Mouse (Mus musculus) adipocyte (in vitro differentiated cells): ENCODE measurements around the gene R3hdm4.

Source experiments
- DNase-seq: peaks from one replicate; pipeline ENCODE4 v3.0.0-alpha.2; 2016; ENCODE audit warnings: low spot score

Gene R3hdm4

DNA sequence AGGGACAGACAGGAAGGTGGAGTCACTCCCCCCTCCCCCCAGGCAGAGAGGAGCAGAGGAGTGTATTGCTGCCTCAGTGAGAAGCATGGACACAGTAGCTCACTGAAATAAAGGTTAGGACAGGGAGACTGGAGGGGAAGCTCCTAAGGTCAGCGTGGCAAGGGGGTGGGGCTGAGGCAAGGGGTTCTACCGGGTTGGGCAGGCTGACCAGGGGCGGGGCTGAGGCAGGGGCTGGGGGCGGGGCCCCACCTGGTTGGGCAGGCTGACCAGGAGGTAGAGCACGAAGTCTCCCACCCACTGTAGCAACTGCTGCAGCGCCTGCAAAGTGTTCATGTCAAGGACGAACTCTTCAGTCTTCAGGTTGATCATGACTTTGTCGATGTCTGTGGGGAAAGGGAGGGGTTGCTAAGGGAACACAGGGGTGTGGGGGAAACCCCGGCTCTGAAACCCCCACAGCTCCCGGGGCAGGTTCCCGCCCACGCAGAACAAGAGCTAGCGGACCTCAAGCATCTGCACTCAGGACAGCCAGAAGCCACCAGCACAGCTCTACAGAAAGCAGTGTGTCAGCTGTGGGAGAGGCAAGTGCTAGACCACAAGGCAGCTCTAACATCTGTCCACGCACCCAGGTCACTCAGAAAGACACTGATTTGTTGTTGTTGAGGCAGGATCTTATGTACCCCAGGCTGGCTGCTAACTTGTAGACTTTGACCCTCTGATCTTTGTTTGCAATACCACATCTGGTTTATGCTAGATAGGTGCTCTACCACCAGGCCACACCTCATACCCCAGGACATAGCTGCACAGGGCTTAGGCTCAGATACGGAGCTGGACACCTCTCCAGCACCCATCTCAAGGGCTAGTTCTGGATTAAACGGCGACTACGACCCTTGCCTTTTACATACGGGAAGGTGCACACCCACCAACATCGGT is 23.4 kb downstream of the R3hdm4 start:
- DNase-seq: peak; percentile 42

DNA sequence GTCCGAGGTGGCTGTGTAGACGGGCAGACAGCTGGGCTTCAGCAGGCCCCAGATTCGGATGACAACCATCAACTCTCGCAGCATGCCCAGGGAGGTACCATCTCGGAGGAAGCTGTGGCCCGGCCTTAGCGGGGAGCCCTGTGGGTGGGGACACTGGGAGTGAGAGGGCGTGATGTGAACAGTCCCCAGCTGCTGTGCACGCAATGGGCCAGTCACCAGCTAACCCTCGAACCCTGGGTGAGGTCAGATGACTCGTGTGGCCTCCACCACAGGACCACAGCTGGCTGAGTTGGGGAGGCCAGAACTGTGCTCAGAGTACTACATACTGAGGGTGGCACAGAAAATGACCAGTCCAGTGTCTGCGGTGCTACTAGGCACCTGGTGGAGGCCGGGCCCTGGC is 24.2 kb downstream of the R3hdm4 start:
- DNase-seq: no peak

DNA sequence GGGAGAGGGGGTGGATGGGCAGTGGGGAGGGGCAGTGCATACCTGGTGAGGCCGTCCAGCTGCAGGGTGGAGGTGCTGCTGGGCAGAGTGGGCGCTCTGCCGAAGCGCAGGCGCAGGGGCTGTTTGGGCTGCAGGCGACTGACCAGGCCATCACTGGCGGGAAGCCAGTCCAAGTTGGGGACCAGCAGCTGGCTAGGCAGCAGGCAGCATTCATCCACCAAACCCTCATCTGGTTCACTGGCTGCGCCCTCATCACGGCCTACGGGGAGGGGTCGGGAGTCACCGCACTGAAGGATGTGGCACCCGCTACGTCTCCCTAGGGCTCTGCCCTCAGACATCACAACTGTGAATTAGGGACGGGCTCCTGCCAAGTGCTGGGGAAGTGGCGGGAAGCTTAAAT is 24.7 kb downstream of the R3hdm4 start:
- peak; percentile 59 for DNase-seq

DNA sequence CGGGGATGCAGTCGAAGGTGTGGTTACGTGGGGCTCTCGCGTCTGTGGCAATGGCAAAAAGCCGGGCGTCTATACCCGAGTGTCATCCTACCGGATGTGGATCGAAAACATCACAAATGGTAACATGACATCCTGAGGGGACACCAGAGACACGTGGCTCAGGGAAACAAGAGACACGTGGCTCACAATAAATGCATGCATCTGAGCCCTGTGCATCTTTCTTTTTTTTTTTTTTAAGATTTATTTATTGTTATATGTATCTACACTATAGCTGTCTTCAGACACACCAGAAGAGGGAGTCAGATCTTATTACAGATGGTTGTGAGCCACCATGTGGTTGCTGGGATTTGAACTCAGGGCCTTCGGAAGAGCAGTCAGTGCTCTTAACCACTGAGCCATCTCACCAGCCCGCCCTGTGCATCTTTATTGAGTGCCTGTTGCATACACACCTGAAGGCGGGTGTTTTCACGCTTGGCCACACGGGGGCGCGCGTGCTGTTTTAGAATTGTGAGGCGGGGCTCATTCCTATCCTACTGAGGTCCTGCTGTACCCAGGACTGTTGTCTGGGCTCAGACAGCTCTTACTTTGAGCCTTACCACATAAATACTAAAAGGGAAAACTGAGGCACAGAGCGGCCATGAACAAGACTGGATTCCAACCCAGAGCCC is 28.4 kb downstream of the R3hdm4 start:
- DNase-seq: peak; percentile 81

DNA sequence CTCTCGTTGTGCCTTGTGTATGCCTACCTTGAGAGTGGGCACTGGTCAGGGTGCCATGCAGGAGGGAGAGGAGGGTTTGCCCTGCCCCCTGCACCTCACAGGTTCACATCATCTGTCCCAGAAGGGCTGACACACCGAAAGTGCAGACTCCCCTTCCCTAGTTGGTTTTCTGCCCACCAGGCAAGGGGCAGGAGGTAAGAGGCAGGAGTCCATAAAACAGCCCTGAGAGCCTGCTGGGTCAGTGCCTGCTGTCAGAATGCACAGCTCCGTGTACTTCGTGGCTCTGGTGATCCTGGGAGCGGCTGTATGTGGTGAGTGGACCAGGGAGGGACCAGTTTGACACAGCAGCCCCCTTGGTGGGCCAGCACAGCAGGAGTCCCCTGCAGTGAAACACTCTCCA is 30.3 kb downstream of the R3hdm4 start, which contains the start of gene Cfd:
Gene Cfd (plus strand): TSS at position 184 of the 400 bp plus-strand sequence.
- peak; percentile 85 for DNase-seq

DNA sequence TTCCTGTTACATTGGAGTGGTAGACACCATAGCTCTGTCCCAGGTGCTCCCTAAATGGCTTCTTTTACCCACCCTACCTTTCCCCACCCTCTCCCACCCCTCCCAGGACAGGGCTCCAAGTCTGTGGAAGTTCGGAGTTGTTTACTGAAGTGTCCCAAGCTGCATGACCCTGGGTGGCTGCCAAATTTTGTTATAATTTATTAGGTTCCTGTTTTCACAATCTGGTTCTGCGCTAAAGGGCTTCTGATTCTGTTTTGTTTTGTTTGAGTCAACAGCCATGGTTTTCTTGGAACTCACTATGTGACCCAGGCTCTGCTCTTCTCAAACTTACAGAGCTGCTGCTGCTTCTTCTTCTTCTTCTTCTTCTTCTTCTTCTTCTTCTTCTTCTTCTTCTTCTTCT is 31.6 kb downstream of the R3hdm4 start:
- DNase-seq: peak; percentile 95

DNA sequence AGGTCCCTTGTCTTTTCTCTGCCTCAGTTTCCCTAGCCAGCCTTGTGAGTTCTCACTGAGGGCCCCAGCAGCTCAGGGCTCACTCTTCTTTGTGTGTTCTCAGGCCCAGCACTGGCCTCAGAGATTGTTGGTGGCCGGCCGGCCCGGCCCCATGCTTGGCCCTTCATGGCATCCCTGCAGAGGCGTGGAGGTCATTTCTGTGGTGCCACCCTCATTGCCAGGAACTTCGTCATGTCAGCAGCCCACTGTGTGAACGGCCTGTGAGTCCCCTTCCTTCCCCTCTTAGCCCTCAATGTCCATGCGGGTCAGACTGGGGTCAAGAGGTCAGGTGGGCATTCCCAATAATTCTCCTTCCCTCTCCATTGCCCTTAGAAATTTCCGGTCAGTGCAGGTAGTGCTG is 34.4 kb downstream of the R3hdm4 start:
- DNase-seq: no peak

DNA sequence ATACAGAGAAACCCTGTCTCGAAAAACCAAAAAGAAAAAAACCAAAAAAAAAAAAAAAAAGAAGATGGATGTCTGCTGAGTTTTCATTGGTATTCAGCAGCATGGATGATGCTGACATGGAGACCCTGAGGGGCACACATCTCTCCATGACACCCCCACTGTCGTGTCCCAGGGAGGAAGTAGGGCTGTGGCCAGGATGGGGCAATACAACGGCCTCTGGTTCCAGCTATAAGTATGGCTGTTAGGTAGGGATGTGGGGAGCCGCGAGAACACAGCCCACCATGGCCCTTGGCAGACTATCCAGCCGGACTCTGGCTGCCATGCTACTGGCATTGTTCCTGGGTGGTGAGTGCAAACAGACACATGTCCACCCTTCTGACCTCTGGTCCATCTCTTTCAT is 35.0 kb downstream of the R3hdm4 start, which contains the start of gene Elane:
Gene Elane (plus strand): TSS at position 194 of the 400 bp plus-strand sequence.
- no peak for DNase-seq

DNA sequence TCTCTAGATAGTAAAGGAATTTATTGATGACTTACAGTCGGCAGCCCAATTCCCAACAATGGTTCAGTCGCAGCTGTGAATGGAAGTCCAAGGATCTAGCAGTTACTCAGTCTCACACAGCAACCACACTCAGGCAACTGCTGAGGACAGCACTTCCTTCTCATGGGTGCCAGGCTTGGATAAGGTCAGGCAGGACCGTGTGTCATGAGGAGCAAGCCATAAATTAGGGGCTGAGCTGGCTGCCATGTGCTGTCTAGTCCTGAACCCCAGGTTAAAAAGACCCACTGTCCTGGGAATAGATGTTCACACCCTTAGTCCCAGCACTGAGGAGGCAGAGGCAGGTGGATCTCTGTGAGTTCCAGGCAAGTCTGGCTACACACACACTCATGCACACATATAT is 36.1 kb downstream of the R3hdm4 start:
- peak; percentile 59 for DNase-seq

DNA sequence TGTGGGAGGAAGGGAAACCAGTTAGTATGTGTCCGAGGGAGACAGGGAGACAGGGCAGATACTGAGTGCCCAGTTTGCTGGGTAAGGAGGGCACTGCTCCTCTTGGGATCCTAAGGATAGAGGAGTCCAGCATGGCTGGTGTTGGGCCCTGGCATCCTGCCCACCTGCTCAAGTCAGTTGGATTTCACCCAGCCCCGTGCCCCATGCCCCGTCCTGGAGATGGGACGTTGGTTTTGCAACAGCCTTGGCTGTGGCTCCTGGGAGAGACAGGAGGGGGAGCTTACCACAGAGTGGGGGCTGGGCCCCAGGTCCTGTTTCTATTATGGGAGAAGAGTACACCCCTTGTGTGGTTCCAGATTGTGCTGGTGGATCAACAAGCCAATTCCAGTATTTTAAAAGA is 36.6 kb downstream of the R3hdm4 start:
- DNase-seq: peak; percentile 98

DNA sequence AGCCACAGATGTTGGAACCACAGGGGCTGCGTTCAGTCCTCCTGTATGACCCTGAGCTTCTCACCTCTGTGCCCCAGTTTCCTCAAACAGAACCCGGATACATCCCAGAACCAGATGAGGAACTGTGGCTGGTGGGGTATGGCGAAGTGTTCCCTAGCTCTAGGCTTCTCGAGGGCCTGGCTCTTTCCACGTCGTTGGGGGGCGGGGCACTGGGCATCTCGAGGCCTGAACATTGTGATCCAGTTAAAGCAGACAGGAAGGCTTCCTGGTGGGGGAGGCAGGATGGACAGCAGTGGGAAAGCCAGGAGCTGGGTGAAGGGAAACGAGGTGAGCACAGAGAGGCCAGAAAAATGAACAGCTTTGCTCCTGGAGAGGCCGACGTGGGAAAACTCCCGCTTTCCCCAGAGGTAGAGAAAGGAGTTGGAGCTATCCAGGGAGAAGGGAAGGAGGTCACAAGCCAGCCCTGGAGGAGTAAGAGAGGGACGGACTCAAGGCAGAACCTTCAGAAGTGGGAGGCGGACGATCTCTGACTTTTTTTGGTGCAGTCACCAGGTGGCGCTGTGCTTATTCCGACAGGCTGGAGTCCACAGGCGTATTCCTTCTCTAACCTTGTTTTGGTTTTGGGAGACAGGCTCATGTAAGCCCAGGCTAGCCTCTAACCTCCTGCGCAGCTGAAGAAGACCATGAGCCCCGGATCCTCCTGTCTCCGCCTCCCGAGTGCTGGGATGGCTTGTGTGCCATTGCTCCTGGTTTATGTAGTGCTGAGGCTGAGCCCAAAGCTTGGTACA is 37.5 kb downstream of the R3hdm4 start:
- DNase-seq: peak; percentile 98

DNA sequence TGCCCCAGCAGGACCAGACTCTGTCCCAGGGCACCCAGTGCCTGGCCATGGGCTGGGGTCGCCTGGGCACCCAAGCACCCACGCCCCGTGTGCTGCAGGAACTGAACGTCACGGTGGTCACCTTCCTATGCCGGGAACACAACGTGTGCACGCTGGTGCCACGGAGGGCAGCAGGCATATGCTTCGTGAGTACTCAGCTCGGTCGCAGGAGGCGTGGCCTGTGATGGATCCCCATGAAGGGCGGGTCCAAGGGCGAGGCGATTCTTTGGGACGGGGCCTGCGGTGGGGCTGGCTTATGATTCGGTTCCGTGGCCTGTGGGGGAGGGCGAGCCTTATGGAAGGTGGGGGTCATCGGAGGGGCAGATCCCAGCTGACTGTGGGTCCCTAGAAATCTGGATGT is 39.0 kb downstream of the R3hdm4 start:
- DNase-seq: no peak

DNA sequence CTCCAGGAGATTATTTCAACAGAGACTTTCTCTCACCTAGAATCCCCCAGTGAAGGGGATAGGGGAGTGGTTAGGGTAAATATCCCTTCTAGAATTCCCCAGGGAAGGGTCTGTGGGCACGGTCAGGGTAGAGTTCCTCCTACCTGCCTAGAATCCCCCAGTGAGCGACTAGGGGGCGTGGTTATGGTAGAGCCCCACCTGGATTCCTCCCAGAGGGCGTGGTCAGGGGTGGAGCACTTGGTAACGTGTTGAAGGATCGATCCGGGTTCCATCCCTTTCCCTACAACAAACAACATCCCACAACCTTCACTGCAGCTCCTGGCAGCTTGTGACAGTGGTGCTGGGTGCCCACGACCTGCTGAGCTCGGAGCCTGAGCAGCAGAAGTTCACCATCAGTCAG is 40.3 kb downstream of the R3hdm4 start:
- no peak for DNase-seq

DNA sequence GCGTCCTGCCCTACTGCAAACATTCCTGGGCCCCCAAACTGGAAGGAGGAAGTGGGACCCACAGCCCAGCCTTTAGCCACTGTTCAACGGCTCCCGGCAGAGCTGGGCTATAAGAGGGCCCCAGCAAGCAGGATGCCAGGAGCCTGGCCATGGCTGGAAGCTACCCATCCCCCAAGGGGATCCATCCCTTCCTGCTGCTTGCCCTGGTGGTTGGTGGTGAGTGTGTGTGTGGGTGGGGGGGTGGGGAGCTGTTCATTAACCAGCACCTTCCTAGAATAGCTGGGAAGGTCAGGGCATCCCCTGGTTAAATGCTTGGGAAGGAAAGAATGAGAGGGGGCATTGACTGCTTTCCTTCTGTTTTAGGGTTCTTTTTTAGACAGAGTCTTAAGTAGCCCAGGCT is 41.5 kb downstream of the R3hdm4 start:
- no peak for DNase-seq

DNA sequence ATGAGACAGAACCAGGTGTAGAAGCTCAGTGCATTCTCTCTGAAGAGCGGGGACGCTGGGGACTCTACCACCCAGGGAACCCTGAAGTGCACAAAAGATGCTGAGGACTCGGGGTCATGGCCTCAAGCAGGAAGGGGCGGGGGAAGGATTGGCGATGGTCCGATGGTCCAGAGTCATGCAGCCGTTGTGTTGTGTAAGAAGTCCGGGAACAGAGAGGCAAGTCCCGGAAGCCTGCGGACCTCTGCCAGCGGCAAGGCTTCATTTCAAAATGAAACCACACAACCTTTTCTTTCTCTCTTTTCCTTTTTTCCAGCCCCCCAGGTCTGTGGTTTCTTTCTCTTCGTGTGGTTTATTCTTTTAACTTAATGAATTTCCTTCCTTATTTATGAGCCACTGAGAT is 43.3 kb downstream of the R3hdm4 start:
- DNase-seq: peak; percentile 67

DNA sequence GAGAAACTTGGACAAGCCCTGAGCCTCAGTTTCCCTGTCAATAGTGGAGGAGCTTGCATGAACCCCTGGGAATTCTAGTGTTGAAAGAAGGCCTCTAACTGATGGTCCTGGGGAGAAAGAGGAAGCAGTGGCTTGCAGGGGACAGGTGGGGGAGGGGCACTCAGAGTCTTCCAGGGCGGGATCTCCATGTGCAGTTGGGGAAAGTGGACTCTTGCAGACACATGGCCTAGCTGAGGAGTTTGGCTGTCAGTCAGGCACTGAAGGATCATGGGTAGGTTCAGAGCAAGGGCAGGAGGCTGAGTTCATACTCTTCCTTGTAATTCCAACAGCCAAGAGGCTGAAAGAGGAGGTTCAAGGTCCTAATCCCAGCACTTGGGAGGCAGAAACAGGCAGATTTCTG is 43.8 kb downstream of the R3hdm4 start:
- DNase-seq: peak; percentile 76

DNA sequence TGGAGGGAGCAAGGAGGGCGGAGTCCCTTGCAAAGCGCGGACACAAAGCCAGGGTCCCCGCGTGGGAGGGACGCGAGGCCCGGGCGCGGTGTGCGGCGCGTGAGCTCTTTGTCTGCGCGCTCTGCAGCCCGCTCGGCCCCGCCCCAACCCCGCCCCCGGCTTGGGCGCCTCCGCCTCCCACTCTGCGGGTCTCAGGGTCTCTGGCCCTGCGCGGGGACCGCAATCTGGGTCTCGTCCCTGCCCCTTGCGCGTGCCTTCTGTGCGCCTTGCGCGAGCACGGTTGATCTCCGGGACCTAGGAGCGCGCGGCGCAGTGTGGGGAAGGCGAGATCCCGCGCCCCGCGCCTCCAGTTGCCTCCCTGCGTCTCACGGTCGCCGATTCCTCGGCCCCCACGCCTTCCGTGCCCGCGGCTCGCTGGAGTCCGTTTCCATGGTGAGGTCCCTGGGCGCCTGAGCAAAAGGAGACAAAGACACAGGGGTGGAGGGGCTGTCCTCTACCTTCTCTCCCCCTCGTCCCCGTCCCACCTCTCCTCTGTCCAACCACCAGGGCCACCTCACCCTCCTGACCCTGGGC is 46.6 kb downstream of the R3hdm4 start, which contains the start of the genes Prtn3 and Plppr3:
Gene Prtn3 (plus strand): TSS at position 187 of the 573 bp plus-strand sequence.
Gene Plppr3 (minus strand): TSS at position 345 of the 573 bp plus-strand sequence.
- DNase-seq: no peak

DNA sequence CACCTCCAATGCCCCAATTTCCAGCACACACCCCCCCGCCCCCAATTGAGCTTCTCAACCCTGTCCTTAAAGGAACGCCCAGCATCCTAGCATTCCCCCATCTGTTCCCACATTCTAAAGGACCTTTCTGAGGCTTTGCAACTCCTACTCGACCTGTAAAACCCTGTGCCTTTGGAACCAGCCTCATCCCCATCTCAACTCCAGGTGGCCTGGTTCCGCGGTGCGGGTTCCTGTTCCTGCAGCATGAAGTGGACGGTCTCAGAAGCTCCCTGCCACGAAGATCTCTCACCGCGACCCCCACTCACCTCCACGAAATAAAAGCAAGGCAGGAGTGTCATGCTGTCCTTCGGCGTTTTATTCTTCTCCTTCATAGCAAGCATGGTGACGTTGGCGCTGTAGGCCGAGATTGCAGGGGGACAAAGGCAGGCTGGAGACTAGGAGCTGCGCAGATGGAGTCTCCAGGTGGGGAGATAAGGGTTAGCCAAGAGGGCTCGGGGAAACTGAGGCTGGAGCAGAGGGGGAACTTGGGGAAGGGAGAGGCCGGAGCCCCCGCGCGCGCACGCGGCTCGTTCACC is 47.2 kb downstream of the R3hdm4 start:
- no peak for DNase-seq

DNA sequence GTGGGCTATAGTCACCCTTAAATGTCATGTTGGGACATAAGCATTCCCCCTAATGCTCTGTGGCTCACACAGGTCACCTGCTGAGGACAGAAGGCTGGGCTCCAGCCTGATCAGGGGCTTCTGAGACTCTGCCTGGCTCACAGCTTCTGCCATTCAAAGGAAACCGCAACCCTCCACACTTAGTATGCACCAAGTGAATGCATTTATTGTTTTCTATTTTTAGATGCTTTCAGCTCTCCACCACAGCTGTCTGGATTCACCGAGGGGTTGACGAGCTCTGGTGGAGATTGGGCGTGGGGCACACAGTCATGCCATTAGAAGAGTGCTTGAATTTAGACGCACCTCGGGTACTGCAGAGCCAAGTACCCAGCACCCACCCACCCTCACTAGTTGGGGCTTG is 47.7 kb downstream of the R3hdm4 start:
- no peak for DNase-seq

DNA sequence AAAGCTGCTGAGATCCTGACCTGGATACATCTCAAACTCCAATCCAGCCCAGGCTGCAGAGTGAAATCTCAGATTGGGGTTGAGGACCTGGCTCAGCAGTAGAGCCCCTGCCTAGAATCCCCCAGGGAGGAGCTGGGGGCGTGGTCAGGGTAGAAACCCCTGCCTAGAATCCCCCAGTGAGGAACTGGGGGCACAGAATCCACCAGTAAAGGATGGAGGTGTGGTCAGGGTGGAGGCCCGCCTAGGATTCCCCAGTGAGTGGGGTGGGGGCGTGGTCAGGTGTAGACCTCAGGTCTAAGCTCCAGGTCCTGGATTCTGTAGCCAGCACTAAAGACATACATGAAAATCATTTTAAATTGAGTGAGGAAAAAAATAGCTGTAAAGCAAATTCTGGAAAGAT is 48.1 kb downstream of the R3hdm4 start:
- DNase-seq: no peak

DNA sequence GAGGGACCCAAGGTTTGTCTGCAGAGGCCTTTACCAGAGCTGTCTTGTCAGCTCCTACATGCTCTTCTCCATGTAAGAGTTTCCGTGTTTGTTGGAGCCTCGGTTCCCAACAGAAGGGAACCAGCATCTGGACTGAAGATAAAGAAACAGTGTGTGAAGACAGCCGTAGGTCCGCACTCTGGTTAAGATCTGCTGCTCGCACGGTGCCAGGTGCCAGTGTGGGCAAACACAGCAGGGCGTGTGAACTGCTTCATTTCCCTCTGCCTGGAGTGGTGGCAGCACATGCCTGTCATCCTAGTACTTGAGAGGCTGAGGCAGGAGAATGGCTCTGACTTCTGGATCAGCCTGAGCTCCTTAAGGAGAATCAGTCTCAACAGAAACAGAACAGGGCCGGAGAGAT is 49.2 kb downstream of the R3hdm4 start:
- no peak for DNase-seq

DNA sequence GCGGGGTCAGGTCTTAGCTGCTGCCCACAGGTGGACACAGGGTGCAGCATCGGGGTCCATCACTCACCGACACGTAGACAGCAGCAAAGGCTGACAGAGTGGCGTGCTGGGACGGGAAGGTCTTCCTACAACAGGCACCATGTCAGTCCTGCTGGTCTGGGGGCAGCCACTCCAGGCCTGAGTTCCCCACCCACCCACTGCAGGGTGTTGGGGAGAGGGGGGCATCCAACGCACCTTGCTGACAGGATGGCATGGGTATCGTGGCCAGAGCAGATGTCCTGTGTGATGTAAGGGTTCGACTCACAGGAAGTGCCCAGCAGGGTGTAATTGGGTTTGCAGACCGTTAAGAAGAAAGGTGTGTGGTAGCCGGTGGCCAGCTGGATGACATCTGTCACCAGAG is 54.4 kb downstream of the R3hdm4 start:
- no peak for DNase-seq
